ENCODE assay signal across 17 mouse cellular contexts in genomic region chr13:29086854-29087253, GRCm38 (mm10).
"Had no signal": no experiment of that assay in that cellular context is flagged by ENCODE, and none has a peak within 500 bp of the region (broad histone marks: within the 10 kb centered on the region; RNA-seq: fewer than 3 reads in every experiment).

No protein-coding gene starts in this region.

- H3K4me1 ChIP-seq: kidney, embryonic 15.5 days; liver, embryonic 13.5 days; midbrain, embryonic 13.5 days; stomach, embryonic 15.5 days had no signal

- H3K27me3 ChIP-seq: kidney, embryonic 15.5 days; liver, embryonic 13.5 days; midbrain, embryonic 13.5 days; stomach, embryonic 15.5 days had no signal

- H3K4me2 ChIP-seq: kidney, embryonic 15.5 days; liver, embryonic 13.5 days; midbrain, embryonic 13.5 days; stomach, embryonic 15.5 days had no signal

- H3K9ac ChIP-seq: kidney, embryonic 15.5 days; liver, embryonic 13.5 days; midbrain, embryonic 13.5 days; stomach, embryonic 15.5 days had no signal

- H3K4me3 ChIP-seq: kidney, embryonic 15.5 days; left cerebral cortex, adult 2 months; liver, embryonic 13.5 days; midbrain, embryonic 13.5 days; stomach, embryonic 15.5 days had no signal

- H3K27ac ChIP-seq: kidney, embryonic 15.5 days; left cerebral cortex, adult 2 months; liver, embryonic 13.5 days; midbrain, embryonic 13.5 days; stomach, embryonic 15.5 days had no signal

- DNase-seq: kidney, adult 8-10 months; kidney, postnatal 10 days; kidney, postnatal 36 days; layer of hippocampus, postnatal 36 days; liver, embryonic 13.5 days; lung, adult 2 months; lung, postnatal 14 days; lung, postnatal 4 days; retina, postnatal 1 day; right cerebral cortex, postnatal 25 days; spleen, adult 18-20 months; thymus, postnatal 25 days had no signal

- H3K36me3 ChIP-seq: kidney, embryonic 15.5 days; liver, embryonic 13.5 days; midbrain, embryonic 13.5 days; stomach, embryonic 15.5 days had no signal

- H3K9me3 ChIP-seq: kidney, embryonic 15.5 days; liver, embryonic 13.5 days; midbrain, embryonic 13.5 days; stomach, embryonic 15.5 days had no signal

- ATAC-seq: intestine, postnatal 0 days; midbrain, embryonic 13.5 days had no signal
